Mouse (Mus musculus): ENCODE results near the gene Prkca. TPM values are rescaled to one million over a fixed set of nuclear protein-coding genes. Genes with fewer than 3 reads are reported as not detected.

Gene Prkca
- polyA plus RNA-seq, 1 experiment: 5.4 TPM

DNA sequence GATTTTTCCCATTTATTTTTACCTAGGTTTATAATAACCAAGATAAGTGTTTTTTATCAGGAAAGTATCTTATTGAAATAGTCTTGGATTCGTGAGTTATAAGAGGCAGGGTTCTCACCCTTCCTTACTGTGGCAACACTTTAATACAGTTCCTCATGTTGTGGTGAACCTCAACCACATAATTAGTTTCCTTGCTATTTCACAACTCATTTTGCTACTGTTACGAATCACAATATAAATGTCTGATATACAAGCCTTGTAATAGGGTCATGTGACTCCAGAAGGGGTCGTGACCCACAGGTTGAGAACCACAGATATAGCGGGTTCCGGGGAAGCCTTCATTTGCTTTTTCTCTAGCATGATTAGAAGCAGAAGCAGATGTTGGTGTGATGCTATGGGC is 275.3 kb downstream of the Prkca start:
- Histone ChIP-seq H3K4me3 (ENCODE audit: insufficient read depth, low read depth, low read length) (no peak overlapping the region), H3K4me1 (ENCODE audit: control insufficient read depth, insufficient read depth, low read length) (no peaks in the 10 kb centered on the region), H3K27ac (ENCODE audit: insufficient read depth, low read depth, low read length) (no peak overlapping the region), H3K36me3 (ENCODE audit: control insufficient read depth, insufficient read depth, low read length) (no peaks in the 10 kb centered on the region), H3K27me3 (replicated peaks; ENCODE audit: control insufficient read depth, insufficient read depth, low read length) (no peaks in the 10 kb centered on the region)
- TF ChIP-seq POLR2A (IDR thresholded peaks at IDR 0.05; ENCODE audit: low read depth, low read length): no peak
- TF ChIP-seq CTCF (conservative IDR thresholded peaks at IDR 0.05; ENCODE audit: insufficient read depth, insufficient read length, low read depth, low read length): no peak
- WGBS: 88% methylated on average over 5 of the region's 5 CpGs
- DNase-seq: no peak

DNA sequence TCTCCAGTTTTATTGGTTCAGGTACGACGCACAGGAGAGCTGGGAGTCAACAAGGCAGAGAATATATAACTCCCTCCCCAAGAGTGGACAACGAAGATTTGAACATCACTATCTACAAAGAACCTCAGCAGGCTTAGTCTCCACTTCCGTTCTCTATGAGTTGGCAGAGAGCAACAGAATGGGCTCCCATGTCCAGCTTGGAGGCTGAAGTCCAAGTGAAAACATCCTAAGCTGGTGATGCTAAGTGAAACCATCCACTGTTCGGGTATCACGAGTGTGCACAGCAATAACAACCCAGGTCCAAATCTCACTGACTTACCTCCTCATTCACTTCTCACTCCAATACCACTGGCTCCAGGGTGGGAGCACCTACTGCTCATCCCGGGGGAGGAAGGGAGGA is 276.6 kb downstream of the Prkca start:
- 82% methylated on average over 7 of the region's 7 CpGs for WGBS
- DNase-seq: no peak

DNA sequence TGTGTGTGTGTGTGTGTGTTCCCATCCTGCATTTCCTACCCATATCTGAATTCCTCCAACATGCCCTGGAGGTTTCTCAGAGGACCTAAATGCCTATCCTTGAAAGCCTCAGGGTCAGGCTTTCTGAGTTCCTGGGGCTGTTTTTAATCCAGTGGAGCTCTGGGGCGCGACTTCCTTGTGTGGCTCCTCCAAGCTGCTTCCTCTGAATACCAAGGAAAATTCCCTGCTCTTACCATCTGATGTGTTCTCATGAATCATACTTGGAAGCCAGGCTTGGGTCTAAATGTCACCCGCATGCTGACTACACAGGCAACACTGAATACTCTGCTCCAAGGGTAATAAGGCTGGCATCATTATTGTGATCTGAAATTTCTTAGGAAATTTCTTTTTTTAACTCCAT is 279.3 kb downstream of the Prkca start:
- WGBS: 59% methylated on average over 3 of the region's 3 CpGs
- no peak for TF ChIP-seq POLR2A (IDR thresholded peaks at IDR 0.05; ENCODE audit: low read depth, low read length)
- TF ChIP-seq CTCF (conservative IDR thresholded peaks at IDR 0.05; ENCODE audit: insufficient read depth, insufficient read length, low read depth, low read length): no peak
- Histone ChIP-seq H3K4me3 (ENCODE audit: insufficient read depth, low read depth, low read length) (no peak overlapping the region), H3K27ac (ENCODE audit: insufficient read depth, low read depth, low read length) (no peak overlapping the region), H3K4me1 (ENCODE audit: control insufficient read depth, insufficient read depth, low read length) (no peaks in the 10 kb centered on the region), H3K36me3 (ENCODE audit: control insufficient read depth, insufficient read depth, low read length) (no peaks in the 10 kb centered on the region), H3K27me3 (replicated peaks; ENCODE audit: control insufficient read depth, insufficient read depth, low read length) (no peaks in the 10 kb centered on the region)
- peak; percentile 14 for DNase-seq

More for the DNA sequence above, 276.6 kb downstream of the Prkca start:
- H3K27ac ChIP-seq (ENCODE audit: insufficient read depth, low read depth, low read length): no peak overlapping the region
- no peak overlapping the region for H3K4me3 ChIP-seq (ENCODE audit: insufficient read depth, low read depth, low read length)
- no peaks in the 10 kb centered on the region for H3K27me3 ChIP-seq (replicated peaks; ENCODE audit: control insufficient read depth, insufficient read depth, low read length)
- no peaks in the 10 kb centered on the region for H3K36me3 ChIP-seq (ENCODE audit: control insufficient read depth, insufficient read depth, low read length)
- TF ChIP-seq CTCF (conservative IDR thresholded peaks at IDR 0.05; ENCODE audit: insufficient read depth, insufficient read length, low read depth, low read length) (no peak), POLR2A (IDR thresholded peaks at IDR 0.05; ENCODE audit: low read depth, low read length) (no peak)
- H3K4me1 ChIP-seq (ENCODE audit: control insufficient read depth, insufficient read depth, low read length): no peaks in the 10 kb centered on the region

DNA sequence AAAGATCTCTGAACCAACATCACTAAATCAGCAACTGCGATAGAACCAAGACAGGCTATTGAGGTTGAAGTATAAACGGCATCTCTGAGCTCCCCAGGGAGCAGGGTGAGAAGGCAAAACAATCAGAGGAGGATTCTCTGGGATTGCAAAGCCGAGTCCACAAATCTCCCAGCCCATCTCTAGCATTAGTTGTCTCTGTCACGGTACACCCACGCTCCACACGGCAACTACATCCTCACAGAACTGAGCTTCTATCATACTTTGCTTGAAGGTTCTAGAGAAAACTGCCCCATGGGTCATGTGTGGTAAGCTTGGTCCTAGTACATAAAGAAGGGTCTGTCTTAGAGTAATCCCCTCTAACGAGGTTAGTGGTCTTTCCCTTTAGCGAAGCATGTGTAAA is 280.6 kb downstream of the Prkca start:
- Histone ChIP-seq H3K4me3 (ENCODE audit: insufficient read depth, low read depth, low read length) (no peak overlapping the region), H3K4me1 (ENCODE audit: control insufficient read depth, insufficient read depth, low read length) (no peaks in the 10 kb centered on the region), H3K27me3 (replicated peaks; ENCODE audit: control insufficient read depth, insufficient read depth, low read length) (no peaks in the 10 kb centered on the region), H3K27ac (ENCODE audit: insufficient read depth, low read depth, low read length) (no peak overlapping the region), H3K36me3 (ENCODE audit: control insufficient read depth, insufficient read depth, low read length) (no peaks in the 10 kb centered on the region)
- 62% methylated on average over 8 of the region's 8 CpGs for WGBS
- peak; percentile 24 for DNase-seq
- TF ChIP-seq CTCF (conservative IDR thresholded peaks at IDR 0.05; ENCODE audit: insufficient read depth, insufficient read length, low read depth, low read length): no peak
- no peak for TF ChIP-seq POLR2A (IDR thresholded peaks at IDR 0.05; ENCODE audit: low read depth, low read length)

DNA sequence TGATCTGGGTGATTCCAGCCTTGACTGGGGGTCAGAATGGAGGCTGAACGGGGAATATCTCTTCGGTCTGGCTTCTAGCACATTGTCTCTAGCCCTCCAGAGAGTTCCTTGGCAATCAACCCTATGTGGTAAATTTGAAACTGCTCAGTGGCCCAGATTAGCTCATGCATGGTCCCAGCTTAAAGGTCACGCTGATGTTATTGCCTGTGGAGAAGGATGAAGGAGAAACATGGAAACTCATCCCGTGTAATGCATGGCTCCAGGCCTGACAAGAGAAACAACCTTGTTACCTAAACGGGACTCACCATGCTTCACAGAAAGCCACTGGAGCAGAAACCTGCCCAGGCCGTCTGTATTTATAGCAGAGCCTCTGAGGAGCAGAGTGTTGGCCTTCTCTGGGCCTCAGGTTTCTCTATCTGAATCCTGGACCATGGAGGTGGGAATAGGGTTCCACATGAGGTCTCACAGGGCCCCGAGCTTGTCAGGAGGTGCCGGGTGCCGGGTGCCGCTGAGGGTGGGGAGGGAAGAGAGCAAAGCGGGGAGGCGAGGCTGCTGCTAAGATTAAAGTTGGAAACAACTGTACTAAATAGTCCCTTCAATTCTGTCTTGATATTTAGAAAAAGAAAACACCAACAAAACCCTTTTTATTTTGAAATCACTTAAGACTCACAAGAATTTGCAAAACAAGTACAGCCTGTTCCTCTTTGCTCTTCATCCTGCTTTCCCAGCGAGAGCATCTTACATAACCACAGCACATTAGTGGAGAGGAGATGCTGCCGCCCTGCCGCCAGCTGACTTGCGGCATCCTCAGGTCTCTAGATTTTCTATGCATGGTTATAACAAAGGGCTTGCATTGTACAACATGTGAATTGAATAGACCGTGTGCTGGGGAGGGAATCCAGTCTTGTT is 281.9 kb downstream of the Prkca start:
- Histone ChIP-seq H3K4me3 (ENCODE audit: insufficient read depth, low read depth, low read length) (no peak overlapping the region), H3K4me1 (ENCODE audit: control insufficient read depth, insufficient read depth, low read length) (no peaks in the 10 kb centered on the region), H3K27me3 (replicated peaks; ENCODE audit: control insufficient read depth, insufficient read depth, low read length) (no peaks in the 10 kb centered on the region), H3K27ac (ENCODE audit: insufficient read depth, low read depth, low read length) (no peak overlapping the region), H3K36me3 (ENCODE audit: control insufficient read depth, insufficient read depth, low read length) (no peaks in the 10 kb centered on the region)
- 75% methylated on average over 17 of the region's 17 CpGs for WGBS
- TF ChIP-seq POLR2A (IDR thresholded peaks at IDR 0.05; ENCODE audit: low read depth, low read length): no peak
- TF ChIP-seq CTCF (conservative IDR thresholded peaks at IDR 0.05; ENCODE audit: insufficient read depth, insufficient read length, low read depth, low read length): no peak
- peak; percentile 36 for DNase-seq

DNA sequence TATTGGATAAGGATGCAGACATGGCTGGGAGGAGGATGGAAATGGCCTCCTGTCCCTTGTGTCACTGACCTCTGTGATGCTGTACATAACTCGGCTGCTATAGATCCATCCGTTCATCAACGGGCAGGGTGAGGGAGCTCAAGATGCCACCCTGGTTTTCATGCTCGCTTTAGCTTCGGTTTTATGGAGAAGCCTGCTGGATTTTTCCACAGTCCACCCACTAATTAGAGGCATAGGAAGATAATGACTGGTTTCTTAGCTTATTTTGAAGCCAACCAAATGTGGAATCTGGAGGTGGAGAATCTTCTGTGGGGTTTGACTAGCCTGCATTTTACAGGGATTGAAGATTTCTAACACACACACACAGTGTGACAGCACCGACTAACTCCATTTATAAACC is 286.6 kb downstream of the Prkca start:
- Histone ChIP-seq H3K27ac (ENCODE audit: insufficient read depth, low read depth, low read length) (no peak overlapping the region), H3K36me3 (ENCODE audit: control insufficient read depth, insufficient read depth, low read length) (no peaks in the 10 kb centered on the region), H3K4me3 (ENCODE audit: insufficient read depth, low read depth, low read length) (no peak overlapping the region), H3K27me3 (replicated peaks; ENCODE audit: control insufficient read depth, insufficient read depth, low read length) (no peaks in the 10 kb centered on the region), H3K4me1 (ENCODE audit: control insufficient read depth, insufficient read depth, low read length) (no peaks in the 10 kb centered on the region)
- 91% methylated on average over 6 of the region's 6 CpGs for WGBS
- no peak for TF ChIP-seq CTCF (conservative IDR thresholded peaks at IDR 0.05; ENCODE audit: insufficient read depth, insufficient read length, low read depth, low read length)
- TF ChIP-seq POLR2A (IDR thresholded peaks at IDR 0.05; ENCODE audit: low read depth, low read length): no peak
- no peak for DNase-seq

DNA sequence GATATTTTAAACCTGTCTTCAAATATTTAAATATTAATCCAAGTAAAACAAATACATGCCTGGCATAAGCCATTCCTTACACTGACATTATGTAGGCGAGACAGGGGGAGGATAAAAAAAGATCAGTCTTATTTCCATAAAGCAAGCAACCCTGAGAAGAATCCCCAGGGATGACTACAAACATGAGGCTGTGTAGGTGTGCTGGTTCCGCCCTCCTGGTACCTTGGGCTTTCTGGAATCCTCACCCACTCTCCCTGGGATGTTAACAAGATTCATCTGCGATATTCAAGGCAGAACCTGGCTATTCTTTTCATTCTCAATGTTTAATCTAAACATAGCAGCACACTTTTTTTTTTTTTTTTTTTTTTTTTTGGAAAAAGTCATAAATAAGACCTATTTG is 289.1 kb downstream of the Prkca start:
- no peaks in the 10 kb centered on the region for H3K4me1 ChIP-seq (ENCODE audit: control insufficient read depth, insufficient read depth, low read length)
- no peak for DNase-seq
- TF ChIP-seq CTCF (conservative IDR thresholded peaks at IDR 0.05; ENCODE audit: insufficient read depth, insufficient read length, low read depth, low read length): no peak
- TF ChIP-seq POLR2A (IDR thresholded peaks at IDR 0.05; ENCODE audit: low read depth, low read length): no peak
- no peak overlapping the region for H3K4me3 ChIP-seq (ENCODE audit: insufficient read depth, low read depth, low read length)
- no peaks in the 10 kb centered on the region for H3K36me3 ChIP-seq (ENCODE audit: control insufficient read depth, insufficient read depth, low read length)
- H3K27ac ChIP-seq (ENCODE audit: insufficient read depth, low read depth, low read length): no peak overlapping the region
- 90% methylated on average over 3 of the region's 3 CpGs for WGBS
- no peaks in the 10 kb centered on the region for H3K27me3 ChIP-seq (replicated peaks; ENCODE audit: control insufficient read depth, insufficient read depth, low read length)
